Mouse (Mus musculus) spleen, adult 2 months (tissue): ENCODE data around the gene Olfr279. TPM values are rescaled to one million over a fixed set of nuclear protein-coding genes. Genes with fewer than 3 reads are reported as not detected.

Source experiments
- DNase-seq, 2 experiments: peaks; one replicate each; pipeline versions ENCODE4 v3.0.0 to v3.0.0-alpha.2; 2012 to 2021; ENCODE audit warnings: low spot score in 2 of 2, low read depth in 1 of 2
- H3K27ac ChIP-seq: fragments of 200-500 bp; 2 replicates; pipeline ENCODE4 v1.5.1; 2012; ENCODE audit warnings: low read length, inconsistent platforms; ENCODE audit not compliant: insufficient read depth
- H3K27me3 ChIP-seq: fragments of 200-500 bp; 2 replicates; pipeline ENCODE4 v1.6.1; 2012; ENCODE audit warnings: mild to moderate bottlenecking, moderate library complexity, low read length, inconsistent platforms; ENCODE audit not compliant: control insufficient read depth, insufficient read depth
- H3K36me3 ChIP-seq: fragments of 200-500 bp; 2 replicates; pipeline ENCODE4 v1.6.1; 2012; ENCODE audit warnings: mild to moderate bottlenecking, low read length, inconsistent platforms; ENCODE audit not compliant: control insufficient read depth, insufficient read depth
- H3K4me1 ChIP-seq: fragments of 200-500 bp; 2 replicates; pipeline ENCODE4 v1.6.1; 2011; ENCODE audit warnings: inconsistent platforms; ENCODE audit not compliant: control insufficient read depth, insufficient read depth, insufficient read length
- H3K4me3 ChIP-seq: fragments of 200-500 bp; 2 replicates; pipeline ENCODE4 v1.5.1; 2011; ENCODE audit warnings: mild to moderate bottlenecking, inconsistent platforms; ENCODE audit not compliant: insufficient read depth, insufficient read length; ENCODE audit errors: extremely low read depth
- CTCF ChIP-seq: fragments of 200-500 bp; IDR thresholded peaks from 2 replicates; pipeline ENCODE4 v1.5.1; 2011; ENCODE audit warnings: mild to moderate bottlenecking, inconsistent platforms; ENCODE audit not compliant: insufficient read depth, insufficient read length, insufficient replicate concordance; ENCODE audit errors: extremely low read depth
- POLR2A ChIP-seq: fragments of 200-500 bp; IDR thresholded peaks from 2 replicates; pipeline ENCODE4 v1.6.1; 2011; ENCODE audit warnings: low read depth, low read length, inconsistent platforms
- WGBS: fragments of 180-500 bp; shearing (Covaris S2); methylation state at CpG from one replicate; pipeline ENCODE4 v1.1.7; 2018; 5-methylcytosine and 5-hydroxymethylcytosine counted together
- polyA plus RNA-seq: library from polyadenylated mRNA; depleted of rRNA; stranded (reverse); fragments of >200 nt; gene quantifications from 2 replicates; pipeline ENCODE4 v1.2.3, GENCODE M21; 2012

Gene Olfr279
- polyA plus RNA-seq, 1 experiment, result not detected

- TF ChIP-seq CTCF, result no peak
- no peak for TF ChIP-seq POLR2A
- Histone ChIP-seq H3K27me3 (no peaks in the 10 kb centered on the region), H3K36me3 (peaks cover 20% of the 10 kb centered on the region), H3K4me3 (peak overlapping the region; percentile 54), H3K4me1 (peaks cover 5% of the 10 kb centered on the region; the same call in 1 of the 2 replicates), H3K27ac (no peak overlapping the region)
- WGBS, result under 1% methylated on average over 18 of the region's 18 CpGs
- no peak for DNase-seq
Observed at GRCm38 (mm10) chr15:98533035-98533531, 40.9 kb downstream of the Olfr279 start.

GRCm38 (mm10) chr15:98533881-98534627 lies 41.9 kb downstream of the Olfr279 start, which contains the start of gene Kansl2:
Kansl2 (minus strand) TSS chr15:98534264.
- Histone ChIP-seq H3K27me3 (no peaks in the 10 kb centered on the region), H3K4me1 (peaks cover 5% of the 10 kb centered on the region; the same call in 1 of the 2 replicates), H3K36me3 (peaks cover 15% of the 10 kb centered on the region), H3K4me3 (peak within 1 kb of the TSS; percentile 98), H3K27ac (peak within 1 kb of the TSS; percentile 99)
- 1% methylated on average over 66 of the region's 70 CpGs for WGBS
- peak; percentile 96 for TF ChIP-seq POLR2A
- TF ChIP-seq CTCF, result no peak
- peak; percentile 97 to 98 for DNase-seq

DNA sequence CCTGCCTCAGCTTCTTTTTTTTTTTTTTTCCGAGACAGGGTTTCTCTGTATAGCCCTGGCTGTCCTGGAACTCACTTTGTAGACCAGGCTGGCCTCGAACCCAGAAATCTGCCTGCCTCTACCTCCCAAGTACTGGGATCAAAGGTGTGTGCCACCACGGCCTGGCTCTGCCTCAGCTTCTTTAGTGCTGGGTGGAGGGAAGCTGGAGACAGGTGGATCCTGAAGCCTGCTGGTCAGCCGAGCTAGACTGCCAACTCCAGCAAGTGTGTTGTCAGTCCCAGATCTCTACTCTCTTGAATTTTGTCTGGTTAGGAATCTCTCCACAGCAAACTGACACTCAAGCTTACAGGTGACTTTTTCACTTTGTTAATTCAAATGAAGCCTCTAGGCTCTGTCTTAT lies 43.7 kb downstream of the Olfr279 start:
- DNase-seq, result no peak
- Histone ChIP-seq H3K27me3 (no peaks in the 10 kb centered on the region), H3K4me1 (peaks cover 5% of the 10 kb centered on the region; the same call in 1 of the 2 replicates), H3K4me3 (no peak overlapping the region), H3K36me3 (peaks cover 6% of the 10 kb centered on the region), H3K27ac (no peak overlapping the region)
- TF ChIP-seq POLR2A (no peak), CTCF (no peak)
- 81% methylated on average over 4 of the region's 4 CpGs for WGBS

GRCm38 (mm10) chr15:98536828-98537510 lies 44.8 kb downstream of the Olfr279 start:
- TF ChIP-seq CTCF, result no peak
- no peak for TF ChIP-seq POLR2A
- no peak overlapping the region for H3K4me3 ChIP-seq
- peaks cover 4% of the 10 kb centered on the region for H3K36me3 ChIP-seq
- H3K27me3 ChIP-seq, result no peaks in the 10 kb centered on the region
- peaks cover 5% of the 10 kb centered on the region; the same call in 1 of the 2 replicates for H3K4me1 ChIP-seq
- WGBS, result 88% methylated on average over 8 of the region's 8 CpGs
- no peak overlapping the region for H3K27ac ChIP-seq
- no peak for DNase-seq

GRCm38 (mm10) chr15:98537923-98538322 lies 45.7 kb downstream of the Olfr279 start:
- no peak for TF ChIP-seq CTCF
- no peak for TF ChIP-seq POLR2A
- DNase-seq, result no peak
- peaks cover 1% of the 10 kb centered on the region; the same call in 1 of the 2 replicates for H3K4me1 ChIP-seq
- peaks cover 9% of the 10 kb centered on the region for H3K36me3 ChIP-seq
- H3K27me3 ChIP-seq, result no peaks in the 10 kb centered on the region
- 90% methylated on average over 4 of the region's 4 CpGs for WGBS
- H3K27ac ChIP-seq, result no peak overlapping the region
- no peak overlapping the region for H3K4me3 ChIP-seq

- 63% methylated on average over 6 of the region's 6 CpGs for WGBS
- Histone ChIP-seq H3K4me1 (no peaks in the 10 kb centered on the region), H3K27me3 (no peaks in the 10 kb centered on the region), H3K36me3 (peaks cover 33% of the 10 kb centered on the region), H3K4me3 (no peak overlapping the region), H3K27ac (no peak overlapping the region)
- no peak for DNase-seq
- no peak for TF ChIP-seq CTCF
- TF ChIP-seq POLR2A, result no peak
Observed at GRCm38 (mm10) chr15:98541064-98541463, 48.9 kb downstream of the Olfr279 start.
